Mouse (Mus musculus): ENCODE measurements around the gene Arpc1a. TPM values are rescaled to one million over a fixed set of nuclear protein-coding genes. Genes with fewer than 3 reads are reported as not detected.

Gene Arpc1a
- total and polyA plus RNA-seq, 3 experiments: 85.8 to 306 (median 187) TPM

- no peak overlapping the region for H3K9ac ChIP-seq (ENCODE audit: control insufficient read depth, low read depth, low read length, poor library complexity, severe bottlenecking)
- TF ChIP-seq BHLHE40 (IDR thresholded peaks at IDR 0.05; ENCODE audit: borderline replicate concordance, low read depth, low read length) (no peak), CHD2 (IDR thresholded peaks at IDR 0.05; ENCODE audit: low read length) (no peak), MYB (IDR thresholded peaks at IDR 0.05; ENCODE audit: low read depth, low read length) (no peak), EP300 (IDR thresholded peaks at IDR 0.05; ENCODE audit: low read depth in 1 of 2, low read length in 2 of 2) (no peak), NRF1 (IDR thresholded peaks at IDR 0.05; ENCODE audit: insufficient read depth, low read depth, low read length, poor library complexity, severe bottlenecking) (no peak), ELF1 (IDR thresholded peaks at IDR 0.05; ENCODE audit: low read depth, low read length) (no peak), USF2 (IDR thresholded peaks at IDR 0.05; ENCODE audit: borderline replicate concordance in 1 of 2, insufficient read depth in 1 of 2, low read depth in 1 of 2, low read length in 2 of 2) (no peak), USF1 (IDR thresholded peaks at IDR 0.05; ENCODE audit: low read depth, low read length) (no peak), CTCF (IDR thresholded peaks at IDR 0.05 in 2 of 3, conservative IDR thresholded peaks at IDR 0.05 in 1 of 3; ENCODE audit: control insufficient read depth in 1 of 3, insufficient read depth in 1 of 3, low read depth in 2 of 3, low read length in 3 of 3, poor library complexity in 1 of 3, severe bottlenecking in 1 of 3) (peak; percentile 80 to 85 (median 83)), MAFK (IDR thresholded peaks at IDR 0.05; ENCODE audit: borderline replicate concordance, low read depth, low read length) (no peak), TCF12 (IDR thresholded peaks at IDR 0.05; ENCODE audit: low read depth, low read length) (no peak), POLR2A (IDR thresholded peaks at IDR 0.05; ENCODE audit: control insufficient read depth in 1 of 2, insufficient read depth in 1 of 2, low read depth in 1 of 2, low read length in 2 of 2, poor library complexity in 1 of 2) (no peak), TAL1 (IDR thresholded peaks at IDR 0.05; ENCODE audit: low read length) (no peak), GATA1 (IDR thresholded peaks at IDR 0.05; ENCODE audit: low read depth, low read length) (no peak), MAX (IDR thresholded peaks at IDR 0.05; ENCODE audit: low read length) (no peak), RCOR1 (IDR thresholded peaks at IDR 0.05; ENCODE audit: low read depth, low read length) (no peak), POLR2AphosphoS5 (IDR thresholded peaks at IDR 0.05; ENCODE audit: borderline replicate concordance, low read depth, low read length) (no peak), JUND (IDR thresholded peaks at IDR 0.05; ENCODE audit: low read depth, low read length) (no peak), KAT2A (conservative IDR thresholded peaks at IDR 0.05; ENCODE audit: low read depth, low read length) (no peak), ETS1 (IDR thresholded peaks at IDR 0.05; ENCODE audit: low read depth, low read length) (no peak), MXI1 (IDR thresholded peaks at IDR 0.05; ENCODE audit: low read depth, low read length) (no peak), MYC (IDR thresholded peaks at IDR 0.05; ENCODE audit: low read depth, low read length) (peak; percentile 64; the same call in 1 of the 2 replicates), TBP (IDR thresholded peaks at IDR 0.05; ENCODE audit: low read depth, low read length) (no peak), NELFE (IDR thresholded peaks at IDR 0.05; ENCODE audit: low read depth, low read length) (no peak), ZC3H11A (IDR thresholded peaks at IDR 0.05; ENCODE audit: low read depth, low read length) (peak; percentile 69), SMC3 (IDR thresholded peaks at IDR 0.05; ENCODE audit: low read depth, low read length) (peak; percentile 86), E2F4 (IDR thresholded peaks at IDR 0.05; ENCODE audit: borderline replicate concordance, low read depth, low read length) (no peak), HCFC1 (IDR thresholded peaks at IDR 0.05; ENCODE audit: low read depth, low read length) (no peak), GABPA (IDR thresholded peaks at IDR 0.05; ENCODE audit: low read depth, low read length) (no peak), POLR2AphosphoS2 (IDR thresholded peaks at IDR 0.05; ENCODE audit: low read length) (no peak), MEF2A (IDR thresholded peaks at IDR 0.05; ENCODE audit: extremely low read depth, insufficient replicate concordance, low read depth, low read length, poor library complexity, severe bottlenecking) (no peak), CHD1 (IDR thresholded peaks at IDR 0.05; ENCODE audit: low read depth, low read length) (no peak), UBTF (IDR thresholded peaks at IDR 0.05; ENCODE audit: borderline replicate concordance, insufficient read depth, low read depth, low read length) (no peak), MAZ (IDR thresholded peaks at IDR 0.05; ENCODE audit: low read depth, low read length) (no peak), RAD21 (IDR thresholded peaks at IDR 0.05; ENCODE audit: low read depth, low read length) (peak; percentile 72), SIN3A (IDR thresholded peaks at IDR 0.05; ENCODE audit: low read length) (no peak), ZKSCAN1 (IDR thresholded peaks at IDR 0.05; ENCODE audit: low read depth, low read length) (no peak), ZNF384 (IDR thresholded peaks at IDR 0.05; ENCODE audit: low read depth, low read length) (no peak), ZMIZ1 (IDR thresholded peaks at IDR 0.05; ENCODE audit: low read depth, low read length) (no peak)
- no peak overlapping the region for H3K27ac ChIP-seq (ENCODE audit: control insufficient read depth, low read depth, low read length)
- H3K36me3 ChIP-seq (ENCODE audit: control insufficient read depth in 1 of 2, insufficient read depth in 2 of 2, low read length in 2 of 2): no peaks in the 10 kb centered on the region
- H3K4me3 ChIP-seq (ENCODE audit: control insufficient read depth in 1 of 2, insufficient read depth in 1 of 2, low read depth in 2 of 2, low read length in 2 of 2): no peak overlapping the region
- H3K4me1 ChIP-seq (ENCODE audit: control insufficient read depth in 1 of 2, insufficient read depth in 2 of 2, low read length in 2 of 2): no peaks in the 10 kb centered on the region
- H3K27me3 ChIP-seq (ENCODE audit: control insufficient read depth in 1 of 2, insufficient read depth in 2 of 2, low read length in 2 of 2): no peaks in the 10 kb centered on the region
- H3K9me3 ChIP-seq (replicated peaks; ENCODE audit: insufficient read depth, low read length): no peaks in the 10 kb centered on the region
- DNase-seq (ENCODE audit: low read depth, low spot score): peak; percentile 78
- H3K79me2 ChIP-seq (ENCODE audit: control insufficient read depth, insufficient read depth, low read length, poor library complexity): no peaks in the 10 kb centered on the region
These were observed 42.0 kb upstream of the Arpc1a start for GRCm38 (mm10) chr5:145041628-145042027.
